Mouse (Mus musculus): Measurements from ENCODE around the gene Isg20.

Gene Isg20

DNA sequence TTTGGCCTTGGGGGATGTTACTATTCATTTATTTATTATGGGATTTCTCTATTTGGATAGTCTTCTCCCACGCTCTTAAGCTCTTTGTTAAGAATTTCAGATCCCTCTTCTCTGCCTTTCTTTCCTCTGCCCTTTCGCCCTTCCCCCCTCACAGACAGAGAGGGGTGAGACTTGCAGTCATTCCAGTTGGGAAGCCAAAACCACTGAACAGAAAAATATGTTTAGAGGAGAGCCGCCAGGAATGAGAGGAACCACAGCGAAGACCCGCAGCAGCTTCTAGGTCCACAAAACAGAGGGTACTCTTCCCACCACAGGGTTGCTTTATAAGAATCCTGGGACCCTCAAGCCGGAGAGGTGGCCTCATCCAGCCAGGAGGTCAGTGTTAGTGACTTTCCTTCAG, 41.4 kb downstream of the Isg20 start:
- no peak for DNase-seq (ENCODE audit: low spot score in 2 of 2)

DNA sequence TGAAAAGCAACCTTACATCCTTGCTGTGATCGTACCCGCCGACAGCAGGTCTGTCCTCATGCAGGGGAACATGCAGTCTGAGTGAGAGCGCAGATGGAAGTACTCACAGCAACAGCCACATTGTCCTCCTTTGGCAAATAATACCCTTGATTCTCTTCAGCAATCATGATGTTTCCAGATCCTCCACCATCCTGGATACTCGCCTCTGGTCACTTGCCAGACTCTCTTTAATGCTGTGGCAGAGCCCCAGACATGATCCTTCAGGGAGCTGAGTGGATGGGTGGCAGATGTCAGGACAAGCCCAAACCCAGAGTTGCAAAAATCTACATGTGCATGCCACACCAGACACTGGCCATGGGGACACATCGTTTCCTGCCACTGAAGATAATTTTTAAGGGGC, 41.9 kb downstream of the Isg20 start:
- no peak for DNase-seq (ENCODE audit: low spot score in 2 of 2)

DNA sequence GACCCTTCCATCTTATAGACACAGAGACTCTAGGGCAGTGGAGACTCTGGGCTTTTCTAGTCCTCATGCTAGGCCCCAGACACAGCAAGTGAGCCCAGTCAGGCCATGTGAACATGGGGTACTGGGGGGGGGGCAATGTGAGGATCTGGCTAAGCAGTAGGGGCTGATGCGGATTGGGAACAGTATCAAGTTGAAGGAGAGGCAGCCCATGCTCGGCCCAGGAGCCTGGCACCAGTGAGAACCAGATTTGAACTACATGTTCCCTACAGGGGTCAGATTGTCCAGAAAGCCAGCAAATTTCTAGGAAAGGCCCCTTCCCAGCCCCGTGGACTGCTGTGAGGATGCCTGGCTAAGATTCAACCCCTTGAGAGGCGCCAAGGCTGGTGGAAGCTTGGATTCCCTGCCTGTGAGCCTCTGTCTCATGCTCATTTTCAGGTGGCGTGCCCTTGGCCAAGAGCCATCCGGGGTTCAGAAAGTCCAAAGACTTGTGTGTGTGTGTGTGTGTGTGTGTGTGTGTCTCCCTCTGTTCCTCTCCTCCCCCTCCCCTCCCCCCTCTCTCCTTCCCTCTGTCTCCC, 45.4 kb downstream of the Isg20 start:
- no peak for DNase-seq (ENCODE audit: low spot score in 2 of 2)

- no peak for DNase-seq (ENCODE audit: low spot score in 2 of 2)
These were observed 50.7 kb downstream of the Isg20 start for GRCm38 (mm10) chr7:78963891-78964290.
